Mouse (Mus musculus) testis, postnatal 10 days (tissue): ENCODE data around the gene Ssh3.

Experiments used
- DNase-seq: peaks from one replicate; pipeline ENCODE4 v3.0.0; 2021; ENCODE audit warnings: low spot score

The Ssh3 gene

GRCm38 (mm10) chr19:4216041-4216685 is 52.8 kb downstream of the Ssh3 start:
- peak; percentile 68 for DNase-seq

GRCm38 (mm10) chr19:4215451-4215840 is 53.5 kb downstream of the Ssh3 start:
- DNase-seq: no peak

GRCm38 (mm10) chr19:4214771-4215450 is 54.1 kb downstream of the Ssh3 start:
- DNase-seq: peak; percentile 68

GRCm38 (mm10) chr19:4214071-4214770 is 54.8 kb downstream of the Ssh3 start, which contains the start of the genes Clcf1 and AC109138.7:
Gene Clcf1 (plus strand): TSS chr19:4214238.
Gene AC109138.7 (plus strand): TSS chr19:4214357.
- peak; percentile 66 for DNase-seq

- DNase-seq: peak; percentile 46
These were observed 55.4 kb downstream of the Ssh3 start for GRCm38 (mm10) chr19:4213524-4213974.

- no peak for DNase-seq
These were observed 56.9 kb downstream of the Ssh3 start for GRCm38 (mm10) chr19:4211891-4212588.
